Mouse (Mus musculus) CH12.LX (cell line): ENCODE results near the gene Trh.

Source experiments
- CTCF ChIP-seq, 2 experiments: IDR thresholded peaks in 1 of 2; conservative IDR thresholded peaks in 1 of 2; 2 replicates each; pipeline ENCODE4 v1.5.1; 2011 to 2012; ENCODE audit warnings: low read depth in 2 of 2, low read length in 2 of 2, improper control_type of control experiment in 1 of 2, inconsistent platforms in 1 of 2, mild to moderate bottlenecking in 1 of 2, moderate library complexity in 1 of 2
- E2F4 ChIP-seq: IDR thresholded peaks from 2 replicates; pipeline ENCODE4 v1.6.1; 2011; ENCODE audit warnings: low read depth, low read length, improper control_type of control experiment; ENCODE audit not compliant: insufficient replicate concordance
- ETS1 ChIP-seq: conservative IDR thresholded peaks from 2 replicates; pipeline ENCODE4 v1.6.1; 2012; ENCODE audit warnings: low read depth, mild to moderate bottlenecking, inconsistent platforms, low read length, improper control_type of control experiment, moderate library complexity
- JUND ChIP-seq: conservative IDR thresholded peaks from 2 replicates; pipeline ENCODE4 v1.6.1; 2011; ENCODE audit warnings: low read depth, low read length, improper control_type of control experiment
- KAT2A ChIP-seq: IDR thresholded peaks from 2 replicates; pipeline ENCODE4 v1.6.1; 2012; ENCODE audit warnings: low read length, improper control_type of control experiment, inconsistent platforms; ENCODE audit not compliant: insufficient replicate concordance
- MAX ChIP-seq: IDR thresholded peaks from 2 replicates; pipeline ENCODE4 v1.6.1; 2011; ENCODE audit warnings: low read length, improper control_type of control experiment
- NELFE ChIP-seq: IDR thresholded peaks from 2 replicates; pipeline ENCODE4 v1.6.1; 2011; ENCODE audit warnings: low read depth, low read length, improper control_type of control experiment
- POLR2A ChIP-seq: IDR thresholded peaks from 2 replicates; pipeline ENCODE4 v1.6.1; 2011; ENCODE audit warnings: low read depth, mild to moderate bottlenecking, improper control_type of control experiment, low read length
- SIN3A ChIP-seq: IDR thresholded peaks from 2 replicates; pipeline ENCODE4 v1.6.1; 2012; ENCODE audit warnings: low read length, improper control_type of control experiment, inconsistent platforms
- UBTF ChIP-seq: IDR thresholded peaks from 2 replicates; pipeline ENCODE4 v1.6.1; 2012; ENCODE audit warnings: low read depth, mild to moderate bottlenecking, inconsistent platforms, low read length, improper control_type of control experiment, moderate library complexity
- ZC3H11A ChIP-seq: IDR thresholded peaks from 2 replicates; pipeline ENCODE4 v1.6.1; 2012; ENCODE audit warnings: low read depth, mild to moderate bottlenecking, inconsistent platforms, low read length, improper control_type of control experiment
- ZNF384 ChIP-seq: IDR thresholded peaks from 2 replicates; pipeline ENCODE4 v1.6.1; 2012; ENCODE audit warnings: low read depth, low read length, improper control_type of control experiment, inconsistent platforms

- TF ChIP-seq NELFE (no peak), ZC3H11A (no peak), SIN3A (no peak), MAX (no peak), JUND (no peak), CTCF (conservative IDR thresholded peaks at IDR 0.05 in 1 of 2, IDR thresholded peaks at IDR 0.05 in 1 of 2; ENCODE audit: low read depth in 2 of 2, low read length in 2 of 2) (no peak), E2F4 (no peak), ZNF384 (no peak), POLR2A (no peak), KAT2A (no peak), ETS1 (no peak), UBTF (no peak)
Measured at GRCm38 (mm10) chr6:92222021-92222420, 22.4 kb downstream of the Trh start.
